Mouse (Mus musculus) cerebellum, adult 9-11 months (tissue): ENCODE data around the gene Fuca1.
"Not testable (repeated sequence)": the region's sequence is repeated elsewhere in the genome, so short reads cannot be mapped to it uniquely, and the experiment has no call there.

Experiments used
- DNase-seq: peaks from one replicate; pipeline ENCODE4 v3.0.0; 2022

Gene Fuca1

DNA sequence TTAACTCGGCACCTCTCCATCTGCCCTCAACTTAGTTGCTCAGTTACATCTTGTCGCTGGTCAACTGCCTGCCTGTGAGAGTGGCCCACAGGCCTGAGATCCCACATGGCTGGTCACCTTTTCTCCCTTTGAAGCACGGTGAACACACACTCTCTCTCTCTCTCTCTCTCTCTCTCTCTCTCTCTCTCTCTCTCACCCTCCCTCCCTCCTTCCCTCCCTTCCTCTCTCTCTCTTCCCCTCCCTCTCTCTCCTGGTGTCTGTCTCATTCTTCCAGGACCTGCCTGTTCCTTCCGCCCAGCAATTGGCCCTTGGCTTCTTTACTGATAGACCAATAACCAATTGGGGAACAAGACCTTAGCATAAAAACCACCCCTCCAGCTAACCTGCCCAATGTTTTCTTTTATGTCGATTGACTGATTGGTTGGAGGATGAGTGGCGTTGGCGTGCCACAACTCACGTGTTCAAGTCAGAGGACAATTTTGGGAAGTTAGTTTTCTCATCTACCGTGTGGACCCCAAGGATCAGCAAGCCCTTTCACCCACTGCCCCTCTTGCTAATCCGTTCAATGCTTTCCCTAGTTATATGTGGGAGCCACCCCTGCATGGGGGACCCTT lies 5.8 kb downstream of the Fuca1 start:
- DNase-seq: no peak

DNA sequence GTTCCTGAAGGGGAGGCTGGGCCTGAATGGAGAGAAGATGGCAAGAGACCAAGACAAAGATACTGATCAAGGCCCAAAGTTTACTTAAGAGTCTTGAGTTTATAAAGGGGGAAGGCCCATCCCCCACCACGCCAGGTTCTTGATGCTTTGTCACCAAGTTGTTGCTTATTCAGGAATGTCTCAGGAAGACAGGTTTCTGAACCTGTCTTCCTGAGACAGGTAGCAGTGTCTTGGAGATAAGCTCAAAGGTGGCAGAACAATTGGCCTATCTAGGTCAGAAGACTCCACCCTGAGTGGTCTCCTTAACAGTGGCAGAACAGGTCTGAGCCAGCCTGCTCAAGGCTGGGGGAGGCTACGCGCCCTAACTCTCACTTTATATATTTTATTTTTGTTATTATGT lies 6.3 kb downstream of the Fuca1 start:
- no peak for DNase-seq

DNA sequence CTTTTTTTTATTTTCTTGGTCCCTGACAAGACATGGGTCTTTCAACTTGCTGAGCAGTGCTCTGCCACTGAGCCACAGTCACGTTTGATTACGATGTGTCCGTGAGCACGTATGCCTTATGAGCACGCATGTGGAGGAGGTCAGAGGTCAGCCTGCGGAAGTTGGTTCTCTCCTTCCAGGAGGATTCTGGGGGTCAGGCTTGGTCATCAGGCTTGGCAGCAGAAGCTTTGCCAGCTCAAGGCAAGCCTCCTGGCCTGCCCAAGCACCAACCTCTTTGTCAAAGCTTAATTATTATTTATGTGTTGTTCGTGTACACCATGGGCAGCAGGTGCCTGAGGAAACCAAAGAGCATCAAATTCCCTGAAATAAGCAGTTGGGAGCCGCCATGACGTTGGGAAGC lies 7.8 kb downstream of the Fuca1 start:
- no peak for DNase-seq

DNA sequence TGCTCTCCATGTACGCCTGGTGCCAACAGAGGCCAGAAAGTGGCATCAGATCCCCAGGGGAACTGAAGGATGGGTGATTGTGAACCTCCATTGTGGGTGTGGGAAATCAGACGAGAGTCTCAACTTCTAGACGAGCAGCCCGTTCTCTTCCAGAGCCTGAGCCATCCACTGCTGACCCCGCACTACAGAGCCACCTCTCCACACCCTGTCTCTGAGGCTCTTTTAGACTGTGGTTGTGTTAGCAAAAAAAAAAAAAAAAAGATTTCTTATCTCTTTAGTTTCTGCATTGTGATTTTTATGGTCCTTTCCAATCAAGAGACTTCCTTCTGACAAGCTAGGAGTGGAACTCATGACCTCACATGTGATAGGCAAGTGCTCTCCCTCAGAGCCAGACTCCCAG lies 8.9 kb downstream of the Fuca1 start:
- DNase-seq: no peak

DNA sequence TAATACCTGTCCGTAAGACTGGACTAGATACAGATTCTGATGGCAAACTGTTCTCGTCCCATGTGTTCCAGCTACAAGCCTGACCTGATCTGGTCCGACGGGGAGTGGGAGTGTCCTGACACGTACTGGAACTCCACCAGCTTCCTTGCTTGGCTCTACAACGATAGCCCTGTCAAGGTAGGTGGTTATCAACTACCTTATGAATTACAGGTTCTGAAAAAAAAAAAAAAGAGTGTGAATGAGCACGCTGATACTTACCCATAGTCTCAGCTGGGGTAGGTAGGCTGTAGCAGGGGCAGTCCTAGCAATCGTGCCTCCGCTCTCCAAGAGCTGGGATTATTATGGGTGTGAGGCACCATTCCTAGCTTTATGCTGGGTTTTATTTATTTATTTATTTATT lies 9.3 kb downstream of the Fuca1 start:
- DNase-seq: no peak

DNA sequence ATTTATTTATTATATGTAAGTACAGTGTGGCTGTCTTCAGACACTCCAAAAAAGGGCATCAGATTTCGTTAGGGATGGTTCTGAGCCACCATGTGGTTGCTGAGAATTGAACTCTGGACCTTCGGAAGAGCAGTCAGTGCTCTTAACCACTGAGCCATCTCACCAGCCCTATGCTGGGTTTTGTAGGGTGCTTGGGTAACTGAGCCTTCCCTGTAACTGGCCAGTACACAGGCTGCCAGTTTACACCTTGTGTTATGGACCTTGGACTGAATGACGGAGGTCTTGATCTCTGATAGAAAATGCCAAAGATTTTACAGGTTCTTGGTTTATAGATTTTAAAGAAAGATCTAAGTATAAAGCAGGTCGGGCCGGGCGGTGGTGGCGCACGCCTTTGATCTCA lies 9.7 kb downstream of the Fuca1 start:
- no peak for DNase-seq

DNA sequence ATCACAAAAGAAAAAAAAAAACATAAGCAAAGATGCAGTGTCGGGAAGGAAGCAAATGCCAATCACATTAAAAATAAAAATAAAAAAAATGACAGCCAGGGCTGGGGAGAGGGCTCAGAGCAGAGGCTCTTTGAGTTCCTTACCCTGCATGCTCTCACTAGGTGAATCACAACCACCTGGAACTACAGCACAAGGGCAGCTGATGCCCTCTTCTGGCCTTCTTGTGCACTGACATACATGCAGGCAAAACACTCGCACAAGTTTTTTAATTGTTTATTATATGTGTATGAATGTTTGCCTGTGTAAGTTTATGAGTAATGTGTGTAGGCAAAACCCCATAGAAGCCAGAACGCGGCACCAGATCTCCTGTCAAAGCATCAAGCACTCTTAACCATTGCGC lies 11.3 kb downstream of the Fuca1 start:
- DNase-seq: no peak

DNA sequence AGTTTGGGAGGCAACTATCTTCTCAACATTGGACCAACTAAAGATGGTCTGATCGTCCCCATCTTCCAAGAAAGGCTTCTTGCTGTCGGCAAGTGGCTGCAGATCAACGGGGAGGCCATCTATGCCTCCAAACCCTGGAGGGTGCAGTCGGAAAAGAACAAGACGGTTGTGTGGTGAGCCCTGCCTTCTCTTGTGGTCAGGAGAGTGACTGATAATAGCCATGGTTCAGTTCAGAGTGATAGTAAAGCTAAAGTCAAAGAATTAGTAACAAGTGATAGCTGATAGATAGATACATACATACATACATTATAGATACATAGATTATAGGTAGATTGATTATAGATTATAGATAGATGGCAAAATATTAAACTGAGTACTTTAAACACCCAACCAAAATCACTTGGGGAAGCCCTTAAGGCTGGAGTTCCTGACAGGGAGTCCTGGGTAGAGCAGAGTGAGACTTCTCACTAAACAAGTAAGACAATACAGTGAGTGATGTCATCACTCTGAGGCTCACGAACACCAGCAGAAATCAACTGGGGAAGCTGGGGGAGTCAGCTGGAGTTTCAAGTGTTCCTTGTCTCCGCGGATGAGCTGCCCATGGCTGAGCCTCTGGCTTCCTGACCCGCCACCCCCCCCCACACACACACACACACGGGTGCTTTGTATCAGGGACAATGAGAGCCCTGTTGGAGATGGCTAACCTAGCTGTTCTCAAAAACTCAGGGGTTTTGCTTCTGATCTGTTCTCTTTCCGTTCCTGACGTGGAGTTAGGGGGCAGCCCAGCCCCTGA lies 14.4 kb downstream of the Fuca1 start:
- DNase-seq: no peak

DNA sequence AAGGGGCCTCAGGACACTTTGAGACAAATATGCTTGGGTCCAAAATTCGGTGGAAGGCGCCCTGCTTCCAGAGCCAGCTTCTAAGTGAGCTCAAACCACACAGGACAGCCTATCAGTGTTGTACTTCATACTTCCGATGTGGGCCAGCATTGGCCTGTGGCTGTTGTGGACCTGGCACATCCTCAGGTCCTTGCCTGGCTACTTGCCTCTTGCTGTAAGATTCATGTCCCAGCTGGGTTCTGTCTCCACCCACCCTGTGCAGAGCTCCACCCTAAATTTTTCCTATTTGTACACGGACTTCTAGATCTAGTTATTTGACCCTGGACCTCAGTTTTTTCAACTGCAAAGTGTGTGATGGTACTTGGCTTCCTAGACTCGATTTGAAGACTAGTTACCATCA lies 15.0 kb downstream of the Fuca1 start:
- DNase-seq: no peak

DNA sequence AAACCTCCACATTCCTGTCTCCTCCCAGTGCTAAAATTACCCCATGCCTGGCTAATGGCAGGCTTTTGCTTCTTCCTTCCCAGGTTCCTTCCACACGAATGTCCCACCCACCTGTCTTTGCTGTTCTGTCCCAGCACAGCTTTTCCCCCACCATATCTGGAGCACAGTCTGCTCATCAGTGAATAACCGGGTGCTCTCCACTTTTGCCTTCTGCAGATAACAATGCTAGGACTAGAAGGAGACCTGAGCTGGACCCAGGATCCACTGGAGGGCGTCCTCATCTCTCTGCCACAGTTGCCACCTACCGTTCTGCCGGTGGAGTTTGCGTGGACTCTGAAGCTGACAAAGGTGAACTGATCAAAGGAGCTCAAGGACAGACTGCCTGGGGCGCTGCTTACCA lies 18.3 kb downstream of the Fuca1 start:
- DNase-seq: no peak

DNA sequence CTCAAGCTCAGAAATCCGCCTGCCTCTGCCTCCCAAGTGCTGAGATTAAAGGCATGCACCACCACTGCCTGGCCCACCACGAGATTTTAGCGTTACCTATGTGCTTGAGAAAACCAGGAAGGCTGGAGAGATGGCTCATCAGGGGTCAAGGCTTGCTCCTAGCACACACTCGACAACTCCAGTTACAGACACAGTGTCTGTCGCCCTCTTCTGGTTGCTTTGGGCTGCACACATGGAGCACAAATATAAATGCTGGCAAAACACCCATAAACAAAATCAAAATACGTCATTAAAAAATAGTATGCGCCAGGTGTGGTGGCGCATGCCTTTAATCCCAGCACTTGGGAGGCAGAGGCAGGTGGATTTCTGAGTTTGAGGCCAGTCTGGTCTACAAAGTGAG lies 20.5 kb downstream of the Fuca1 start:
- DNase-seq: not testable (repeated sequence)

DNA sequence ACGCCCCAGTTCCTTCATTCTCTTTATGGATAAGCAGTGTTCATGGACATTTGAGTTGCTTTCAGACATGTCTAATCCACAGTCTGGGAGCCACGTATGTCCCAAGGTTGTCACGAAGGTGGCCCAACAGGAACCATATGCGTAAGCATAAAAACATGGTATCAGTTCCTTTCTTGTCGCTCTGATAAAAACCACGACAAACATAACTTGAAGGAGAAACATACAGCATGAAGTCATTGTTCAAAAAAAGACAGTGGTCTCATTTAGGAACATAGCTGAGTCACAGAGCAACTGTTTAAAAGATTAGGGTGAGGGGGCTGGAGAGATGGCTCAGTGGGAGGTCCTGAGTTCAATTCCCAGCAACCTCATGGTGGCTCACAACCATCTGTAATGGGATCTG lies 21.7 kb downstream of the Fuca1 start:
- DNase-seq: no peak

DNA sequence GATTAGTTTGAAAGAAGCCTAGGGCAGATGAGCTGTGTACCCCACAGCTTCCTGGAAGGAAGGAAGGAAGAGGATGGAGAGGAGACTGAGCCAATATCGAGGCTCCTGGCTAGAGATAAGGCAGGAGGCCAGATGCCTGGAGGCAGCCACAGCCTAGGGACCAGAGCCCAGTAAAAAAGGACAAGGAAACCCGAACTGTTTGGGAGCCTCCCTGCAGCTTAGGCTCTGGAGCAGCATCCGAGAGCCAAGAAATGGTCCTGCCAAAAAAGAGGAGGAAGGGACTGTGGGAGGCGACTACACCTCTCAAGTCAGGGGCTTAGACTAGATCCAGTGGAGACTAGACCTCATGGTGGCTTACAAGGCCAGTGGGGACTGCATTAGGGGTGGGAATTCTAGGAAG lies 22.9 kb downstream of the Fuca1 start:
- DNase-seq: no peak

DNA sequence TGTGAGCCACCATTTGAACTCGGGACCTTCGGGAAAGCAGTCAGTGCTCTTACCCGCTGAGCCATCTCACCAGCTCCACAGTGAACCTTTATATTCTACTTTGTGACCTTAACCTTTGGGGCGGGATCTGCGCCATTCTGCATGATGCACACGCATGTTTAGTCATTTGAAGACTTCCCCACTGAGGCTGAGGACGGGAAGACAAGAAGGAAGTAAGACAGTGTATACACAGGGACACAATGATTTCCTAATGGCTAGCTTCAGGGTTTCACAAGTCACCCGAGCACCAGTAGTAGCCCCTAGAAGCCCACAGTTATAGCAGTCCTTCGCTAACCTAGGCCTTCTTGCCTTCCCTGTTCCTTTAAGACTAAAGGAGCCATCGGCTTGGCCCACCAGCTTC lies 25.2 kb downstream of the Fuca1 start:
- peak; percentile 52 for DNase-seq

DNA sequence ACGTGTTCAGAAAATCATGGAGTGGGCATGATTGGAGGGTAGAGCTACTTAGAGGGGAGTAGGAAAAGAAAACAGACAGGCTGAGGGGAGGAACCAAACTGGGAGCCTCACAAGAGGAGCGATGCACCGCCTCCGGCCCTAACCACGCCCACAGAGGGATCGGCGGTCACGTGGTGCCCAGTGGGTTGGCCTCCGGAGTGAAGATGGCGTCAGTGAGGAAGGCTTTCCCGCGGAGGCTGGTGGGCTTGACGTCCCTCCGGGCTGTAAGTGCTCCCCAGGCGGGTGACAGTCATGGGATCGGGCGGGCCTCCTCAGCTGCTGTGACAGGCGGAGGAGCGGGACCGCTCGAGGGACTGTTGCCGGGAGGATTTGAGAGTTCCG lies 25.7 kb downstream of the Fuca1 start, which contains the start of gene Hmgcl:
Hmgcl (plus strand) TSS at position 171 of the 381 bp plus-strand sequence.
- peak; percentile 93 for DNase-seq

DNA sequence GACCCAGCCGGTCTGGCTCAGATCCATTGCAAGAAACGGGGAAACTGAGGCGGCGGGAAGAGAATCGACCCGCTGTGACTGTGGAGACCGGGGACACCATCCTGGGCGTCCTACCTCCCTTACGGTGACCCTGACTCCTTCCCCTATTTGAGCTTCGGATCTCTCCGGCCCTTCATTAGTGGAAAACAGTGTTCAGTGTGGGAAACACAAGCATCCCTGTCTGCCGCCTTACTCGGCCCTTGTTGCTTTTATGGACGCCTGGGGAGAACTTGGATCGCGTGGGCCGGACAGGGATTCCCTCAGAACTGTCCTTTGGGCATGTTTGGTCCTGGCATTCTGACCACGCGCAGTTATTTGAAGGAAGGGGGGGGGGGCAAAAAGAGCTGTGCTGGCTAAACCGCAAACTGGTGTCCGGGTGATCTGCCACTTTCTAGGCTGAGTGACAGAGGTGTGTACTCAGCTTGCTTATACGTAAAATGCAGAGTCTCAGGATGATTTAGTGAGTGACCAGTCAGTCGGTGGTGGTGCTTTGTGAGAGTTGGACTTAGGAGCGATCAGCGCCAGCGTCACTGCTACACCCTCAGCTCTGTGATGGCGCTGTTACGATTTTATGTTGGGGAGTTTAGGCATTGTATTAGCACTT lies 26.2 kb downstream of the Fuca1 start:
- no peak for DNase-seq

DNA sequence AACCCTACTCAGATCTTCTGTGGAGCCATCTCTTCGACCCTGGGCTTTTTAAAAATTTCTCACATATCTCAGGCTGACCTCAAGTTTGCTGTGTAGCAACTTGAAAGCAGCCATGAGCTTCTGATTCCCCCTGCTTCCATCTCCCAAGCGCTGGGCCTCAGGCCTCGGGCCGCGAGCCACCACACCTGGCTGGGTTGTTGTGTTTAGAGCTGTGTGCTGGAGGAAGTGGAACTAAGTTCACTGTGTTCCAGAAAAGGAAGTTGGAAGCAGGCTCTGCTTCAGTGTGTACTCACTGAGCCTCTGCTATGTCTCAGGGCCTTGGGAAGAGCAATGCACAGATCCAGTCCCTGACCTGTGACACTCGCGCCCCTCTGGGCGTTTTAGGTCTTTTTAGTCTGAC lies 27.6 kb downstream of the Fuca1 start:
- no peak for DNase-seq

DNA sequence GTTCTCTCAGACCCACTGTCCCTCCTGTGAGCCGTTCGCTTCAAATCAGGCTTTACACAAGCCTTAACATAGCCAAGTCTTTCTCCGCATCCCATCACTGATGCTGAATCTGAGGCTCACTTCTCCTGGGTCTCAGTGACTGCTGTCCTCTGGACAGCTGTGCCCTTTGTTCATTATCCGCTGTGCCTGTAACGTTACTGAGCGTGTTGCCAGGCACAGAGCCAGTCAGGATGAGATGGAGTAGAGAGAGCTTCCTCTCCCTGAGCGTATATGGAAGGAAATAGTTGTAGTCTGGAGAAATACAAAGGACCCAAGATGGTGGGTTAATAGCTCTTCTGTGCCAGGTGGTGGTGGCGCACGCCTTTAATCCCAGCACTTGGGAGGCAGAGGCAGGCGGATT lies 28.9 kb downstream of the Fuca1 start:
- DNase-seq: no peak

DNA sequence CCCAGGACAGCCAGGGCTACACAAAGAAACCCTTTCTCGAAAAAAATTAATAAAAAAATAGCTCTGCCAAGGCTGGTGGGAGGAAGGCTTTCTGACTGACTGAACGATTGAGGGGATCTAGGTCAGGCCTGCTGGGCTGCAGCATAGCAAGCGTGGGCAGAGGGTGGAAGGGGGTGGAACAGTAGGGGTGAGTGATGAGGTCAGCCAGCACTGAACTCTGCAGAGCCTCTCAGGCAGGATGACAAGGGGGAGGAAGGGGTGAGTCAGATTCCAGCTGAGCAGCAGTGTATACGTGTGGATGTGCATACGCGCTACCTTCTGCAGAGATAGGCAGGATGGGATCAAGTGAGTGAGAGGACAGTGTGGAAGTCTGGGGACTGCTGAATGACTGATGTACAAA lies 29.4 kb downstream of the Fuca1 start:
- DNase-seq: peak; percentile 90

DNA sequence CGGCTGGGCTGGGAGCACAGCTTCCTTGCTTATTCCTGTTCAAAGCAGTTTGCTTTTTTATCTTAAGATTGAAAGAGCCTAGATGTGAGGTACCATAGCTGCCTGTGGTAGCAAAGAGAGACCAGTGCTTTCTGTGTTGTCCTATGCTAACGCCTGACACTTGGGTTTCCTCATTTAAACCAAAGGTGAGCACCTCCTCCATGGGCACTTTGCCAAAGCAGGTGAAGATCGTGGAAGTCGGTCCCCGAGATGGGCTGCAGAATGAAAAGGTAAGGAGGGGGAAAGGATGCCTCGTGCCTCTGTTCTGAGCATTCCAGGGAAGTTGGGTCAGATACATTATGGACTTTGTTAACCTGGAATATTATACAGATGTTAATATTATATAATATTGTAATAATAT lies 29.8 kb downstream of the Fuca1 start:
- DNase-seq: peak; percentile 66

DNA sequence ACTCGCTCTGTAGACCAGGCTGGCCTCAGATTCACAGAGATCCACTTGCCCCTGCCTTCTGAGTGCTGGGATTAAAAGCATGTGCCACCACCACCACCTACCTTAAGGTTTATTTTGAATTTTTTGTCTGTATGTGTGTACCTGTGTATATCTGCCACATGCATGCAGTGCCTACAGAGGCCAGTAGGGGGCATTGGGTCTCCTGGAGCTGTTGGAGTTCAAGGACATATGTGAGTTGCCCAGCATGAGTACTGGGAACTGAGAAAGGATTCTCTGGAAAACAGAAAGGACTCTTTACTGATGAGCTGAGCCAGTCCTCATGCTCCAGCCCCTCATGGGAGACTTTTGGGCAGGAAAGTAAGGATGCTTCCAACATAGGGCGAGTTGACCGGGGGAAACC lies 31.0 kb downstream of the Fuca1 start:
- DNase-seq: peak; percentile 45

DNA sequence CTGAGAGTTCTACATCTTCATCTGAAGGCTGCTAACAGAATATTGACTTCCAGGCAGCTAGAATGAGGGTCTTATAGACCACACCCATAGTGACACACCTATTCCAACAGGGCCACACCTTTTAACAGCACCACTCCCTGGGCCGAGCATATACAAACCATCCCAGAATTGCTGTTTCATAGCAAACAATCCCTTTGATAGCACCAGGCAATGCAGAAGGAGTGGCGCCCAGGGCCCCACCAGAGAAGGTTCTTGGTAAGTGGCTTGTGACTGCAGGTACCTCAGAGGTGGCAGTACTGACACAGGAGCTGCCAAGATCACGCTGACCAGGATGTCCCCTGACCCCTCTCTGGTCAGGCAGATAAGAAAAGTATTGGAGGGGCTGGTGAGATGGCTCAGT lies 32.6 kb downstream of the Fuca1 start:
- no peak for DNase-seq

DNA sequence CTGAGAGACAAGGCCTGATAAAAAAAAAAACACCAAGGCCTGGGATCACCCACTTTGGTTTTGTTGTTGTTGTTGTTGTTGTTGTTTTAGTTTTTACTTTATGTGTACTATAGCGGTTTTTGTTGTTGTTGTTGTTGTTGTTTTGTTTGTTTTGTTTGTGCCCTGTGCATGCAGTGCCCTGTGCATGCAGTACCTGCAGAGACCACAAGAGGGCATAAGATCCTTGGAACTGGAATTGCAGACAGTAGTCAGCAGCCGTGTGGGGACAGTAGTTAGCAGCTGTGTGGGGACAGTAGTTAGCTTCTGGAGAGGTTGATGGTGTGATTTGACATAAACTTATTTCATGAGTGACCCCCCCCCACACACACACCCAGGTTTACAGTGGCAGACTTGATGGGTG lies 33.7 kb downstream of the Fuca1 start:
- peak; percentile 60 for DNase-seq

DNA sequence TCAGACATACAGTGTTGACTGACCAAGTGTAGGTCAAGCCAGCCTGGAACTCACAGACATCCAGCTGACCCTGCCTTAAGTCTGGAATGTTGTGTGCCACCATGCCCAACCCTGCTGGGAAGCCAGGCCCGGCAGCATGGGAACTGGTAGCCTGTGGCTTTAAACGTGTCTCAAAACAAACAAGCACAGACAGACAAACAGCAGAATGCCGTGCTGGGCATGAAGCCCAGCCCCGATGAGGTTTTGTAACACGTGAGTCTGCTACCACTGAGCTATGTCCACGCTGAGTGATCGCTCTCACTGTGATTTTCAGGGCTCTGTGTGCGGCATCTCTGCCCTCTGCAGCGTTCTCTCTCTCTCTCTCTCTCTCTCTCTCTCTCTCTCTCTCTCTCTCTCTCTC lies 35.4 kb downstream of the Fuca1 start:
- DNase-seq: no peak
